ENCODE assay signal across 8 mouse cellular contexts in the genomic region with DNA sequence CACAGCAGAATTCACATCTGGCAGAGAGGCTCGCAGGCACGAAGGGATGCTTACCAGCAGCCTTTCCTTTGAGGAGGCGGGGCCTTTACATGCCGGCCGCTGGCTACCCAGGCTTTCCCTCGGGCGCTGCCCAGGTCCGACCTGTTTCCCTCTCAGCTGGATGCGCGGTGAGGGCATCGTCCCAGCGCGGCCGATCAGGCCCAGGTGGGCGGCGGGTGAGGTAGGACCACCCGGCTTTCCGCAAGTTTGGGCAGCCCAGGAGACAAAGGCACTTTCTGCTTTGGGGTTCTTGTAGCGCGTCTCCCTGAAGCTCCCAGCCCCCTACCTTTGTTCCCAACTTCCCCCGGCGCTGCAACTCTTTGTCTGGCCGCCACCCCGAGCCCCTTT. TPM values are rescaled to one million over a fixed set of nuclear protein-coding genes. Genes with fewer than 3 reads are reported as not detected.
DNase-seq lines count a peak whose midpoint lies in the region; ATAC-seq and TF ChIP-seq lines count a peak whose summit lies in the region.

A gene (plus strand): TSS at position 114 of the 387 bp plus-strand sequence.

- peak within 1 kb of the TSS; percentile 93 for H3K9ac ChIP-seq in heart, embryonic 12.5 days
- H3K9ac ChIP-seq in kidney, embryonic 15.5 days: peak within 1 kb of the TSS; percentile 89
- peak within 1 kb of the TSS; percentile 77 for H3K9ac ChIP-seq in liver, embryonic 11.5 days (ENCODE audit: low read depth, low read length)
- H3K9ac ChIP-seq in midbrain, postnatal 0 days (replicated peaks; ENCODE audit: low read length, poor library complexity, severe bottlenecking): peak within 1 kb of the TSS; percentile 96

- H3K27ac ChIP-seq in heart, embryonic 12.5 days (ENCODE audit: poor library complexity, severe bottlenecking): peak within 1 kb of the TSS; percentile 78
- peak within 1 kb of the TSS; percentile 96 for H3K27ac ChIP-seq in kidney, embryonic 15.5 days
- H3K27ac ChIP-seq in liver, embryonic 11.5 days (ENCODE audit: low read depth, low read length): peak within 1 kb of the TSS; percentile 70
- peak within 1 kb of the TSS; percentile 97 for H3K27ac ChIP-seq in midbrain, postnatal 0 days (ENCODE audit: low read depth, low read length)

- WGBS in heart, embryonic 12.5 days: under 1% methylated on average over 24 of the region's 24 CpGs
- under 1% methylated on average over 23 of the region's 24 CpGs for WGBS in kidney, embryonic 15.5 days
- WGBS in liver, embryonic 11.5 days: 1% methylated on average over 24 of the region's 24 CpGs
- under 1% methylated on average over 24 of the region's 24 CpGs for WGBS in midbrain, postnatal 0 days

- peak within 1 kb of the TSS; percentile 89 for H3K4me3 ChIP-seq in heart, embryonic 12.5 days
- H3K4me3 ChIP-seq in kidney, embryonic 15.5 days (replicated peaks): peak within 1 kb of the TSS; percentile 89
- H3K4me3 ChIP-seq in liver, embryonic 11.5 days (ENCODE audit: low read depth, low read length): peak within 1 kb of the TSS; percentile 89
- peak within 1 kb of the TSS; percentile 90 for H3K4me3 ChIP-seq in midbrain, postnatal 0 days (ENCODE audit: low read depth, low read length)

- no peaks in the 10 kb centered on the region for H3K27me3 ChIP-seq in heart, embryonic 12.5 days (replicated peaks)
- no peaks in the 10 kb centered on the region for H3K27me3 ChIP-seq in kidney, embryonic 15.5 days
- H3K27me3 ChIP-seq in liver, embryonic 11.5 days (replicated peaks; ENCODE audit: control insufficient read depth, insufficient read depth, low read length): peaks cover 2% of the 10 kb centered on the region; the same call in 1 of the 2 replicates
- no peaks in the 10 kb centered on the region for H3K27me3 ChIP-seq in midbrain, postnatal 0 days (ENCODE audit: insufficient read depth, low read length)

- H3K9me3 ChIP-seq in heart, embryonic 12.5 days (replicated peaks): no peaks in the 10 kb centered on the region
- no peaks in the 10 kb centered on the region for H3K9me3 ChIP-seq in kidney, embryonic 15.5 days (replicated peaks)
- H3K9me3 ChIP-seq in liver, embryonic 11.5 days (ENCODE audit: control insufficient read depth, low read length): no peaks in the 10 kb centered on the region
- no peaks in the 10 kb centered on the region for H3K9me3 ChIP-seq in midbrain, postnatal 0 days (ENCODE audit: low read length)

- peaks cover 27% of the 10 kb centered on the region for H3K4me1 ChIP-seq in heart, embryonic 12.5 days (replicated peaks)
- peaks cover 34% of the 10 kb centered on the region for H3K4me1 ChIP-seq in kidney, embryonic 15.5 days
- H3K4me1 ChIP-seq in liver, embryonic 11.5 days (replicated peaks; ENCODE audit: control insufficient read depth, insufficient read depth, low read length): peaks cover 16% of the 10 kb centered on the region
- peaks cover 15% of the 10 kb centered on the region; the same call in 1 of the 2 replicates for H3K4me1 ChIP-seq in midbrain, postnatal 0 days (ENCODE audit: insufficient read depth, low read length)

- TF ChIP-seq CTCF in midbrain, postnatal 0 days (IDR thresholded peaks at IDR 0.05): no peak

- peak; percentile 53 for ATAC-seq in heart, embryonic 12.5 days (ENCODE audit: insufficient number of reproducible peaks, low FRiP score)
- ATAC-seq in kidney, embryonic 15.5 days (replicated peaks; ENCODE audit: low FRiP score): peak; percentile 50
- ATAC-seq in liver, embryonic 11.5 days (replicated peaks; ENCODE audit: low FRiP score): peak; percentile 25
- ATAC-seq in midbrain, postnatal 0 days (ENCODE audit: low FRiP score): peak; percentile 36

- H3K36me3 ChIP-seq in heart, embryonic 12.5 days: no peaks in the 10 kb centered on the region
- H3K36me3 ChIP-seq in kidney, embryonic 15.5 days: no peaks in the 10 kb centered on the region
- no peaks in the 10 kb centered on the region for H3K36me3 ChIP-seq in liver, embryonic 11.5 days (ENCODE audit: control insufficient read depth, insufficient read depth, low read length)
- no peaks in the 10 kb centered on the region for H3K36me3 ChIP-seq in midbrain, postnatal 0 days (ENCODE audit: insufficient read depth, low read length)

- peak; percentile 33 for DNase-seq in gastrocnemius, postnatal 14 days
- no peak for DNase-seq in gastrocnemius, adult 18-20 months (ENCODE audit: low spot score)
- DNase-seq in cerebellum, postnatal 36 days: peak; percentile 18 to 36
- peak; percentile 80 for DNase-seq in liver, embryonic 11.5 days (ENCODE audit: low spot score)
- DNase-seq in midbrain, postnatal 0 days (ENCODE audit: low spot score): no peak
- DNase-seq in urinary bladder, adult 2 months (ENCODE audit: low spot score): peak; percentile 44

- peak within 1 kb of the TSS; percentile 72 for H3K4me2 ChIP-seq in heart, embryonic 12.5 days
- H3K4me2 ChIP-seq in kidney, embryonic 15.5 days: peak within 1 kb of the TSS; percentile 85
- H3K4me2 ChIP-seq in liver, embryonic 11.5 days: peak within 1 kb of the TSS; percentile 99
- peak within 1 kb of the TSS; percentile 60 for H3K4me2 ChIP-seq in midbrain, postnatal 0 days (ENCODE audit: low read depth, low read length, poor library complexity, severe bottlenecking)

- intact Hi-C loops in gastrocnemius, postnatal 14 days (cut with DNase I; ENCODE audit: low total_unique reads): no loop called here

RNA-seq across cellular contexts. Expression of the gene that starts here (rescaled TPM):
- total RNA-seq in gastrocnemius, postnatal 14 days (2021): 1 to 10 TPM; 7.2 to 7.7 TPM
- total RNA-seq in gastrocnemius, adult 18-20 months (2021): 1 to 10 TPM in 1 of 2 experiments, under 1 TPM in 1; 0.50 to 1.9 TPM
- polyA plus RNA-seq in heart, embryonic 12.5 days (2016; fragmentation: Nextera tagmentation; extraction: Ambion mirVana): 35.8 and 37.1 TPM in 2 replicates
- polyA plus RNA-seq in kidney, embryonic 15.5 days (2015; fragmentation: Nextera tagmentation; extraction: Ambion mirVana): 41.1 and 42.2 TPM in 2 replicates
- 16.0 and 18.1 TPM in 2 replicates for polyA plus RNA-seq in liver, embryonic 11.5 days (2014; fragmentation: Nextera tagmentation; extraction: Ambion mirVana)
- 62.0 and 78.0 TPM in 2 replicates for total RNA-seq in midbrain, postnatal 0 days (2014; rRNA removed)
- 69.2 and 71.5 TPM in 2 replicates for polyA plus RNA-seq in midbrain, postnatal 0 days (2015; fragmentation: Nextera tagmentation; extraction: Ambion mirVana)
- 16.9 and 19.0 TPM in 2 replicates for polyA plus RNA-seq in urinary bladder, adult 2 months (2012; rRNA removed)

Comparison
In these comparisons a context has a peak if more than half of its experiments do, and no peak if none do; other contexts are left out.
1. DNase-seq: peak in gastrocnemius, postnatal 14 days (single experiment), cerebellum, postnatal 36 days (2 of 2), liver, embryonic 11.5 days (single experiment) and urinary bladder, adult 2 months (single experiment); none in gastrocnemius, adult 18-20 months (single experiment) and midbrain, postnatal 0 days (single experiment).
2. Peak in every context shown above with its lines, with median percentiles within 50 percentile points of each other: ATAC-seq, H3K27ac ChIP-seq, H3K4me2 ChIP-seq, H3K4me3 ChIP-seq and H3K9ac ChIP-seq.